Mouse (Mus musculus) kidney, adult 2 months (tissue): Measurements from ENCODE around the gene B4galt5. TPM values are rescaled to one million over a fixed set of nuclear protein-coding genes. Genes with fewer than 3 reads are reported as not detected.

Source experiments
- DNase-seq: peaks from one replicate; pipeline ENCODE4 v3.0.0; 2021
- H3K27ac ChIP-seq: fragments of 200-500 bp; 2 replicates; pipeline ENCODE4 v1.5.1; 2012; ENCODE audit warnings: low read depth, low read length, control low read depth, inconsistent platforms; ENCODE audit not compliant: insufficient read depth
- H3K27me3 ChIP-seq: fragments of 200-500 bp; replicated peaks from 2 replicates; pipeline ENCODE4 v1.6.1; 2012; ENCODE audit warnings: mild to moderate bottlenecking, moderate library complexity, low read length, inconsistent platforms; ENCODE audit not compliant: control insufficient read depth, insufficient read depth
- H3K36me3 ChIP-seq: fragments of 200-500 bp; 2 replicates; pipeline ENCODE4 v1.6.1; 2012; ENCODE audit warnings: mild to moderate bottlenecking, moderate library complexity, low read length, inconsistent platforms; ENCODE audit not compliant: control insufficient read depth, insufficient read depth
- H3K4me1 ChIP-seq: fragments of 200-500 bp; 2 replicates; pipeline ENCODE4 v1.6.1; 2011; ENCODE audit warnings: low read length; ENCODE audit not compliant: control insufficient read depth, insufficient read depth
- H3K4me3 ChIP-seq: fragments of 200-500 bp; 2 replicates; pipeline ENCODE4 v1.5.1; 2011; ENCODE audit warnings: mild to moderate bottlenecking, low read depth, low read length, control low read depth; ENCODE audit not compliant: insufficient read depth
- CTCF ChIP-seq: fragments of 200-500 bp; conservative IDR thresholded peaks from 2 replicates; pipeline ENCODE4 v1.5.1; 2011; ENCODE audit warnings: low read depth, mild to moderate bottlenecking, control low read depth, low read length, moderate library complexity, mixed read lengths; ENCODE audit not compliant: insufficient read depth, insufficient read length
- POLR2A ChIP-seq: fragments of 200-500 bp; IDR thresholded peaks from one replicate; pipeline ENCODE4 v1.6.1; 2011; ENCODE audit warnings: low read depth, low read length, control low read depth
- WGBS: fragments of 180-500 bp; shearing (Covaris S2); methylation state at CpG from one replicate; pipeline ENCODE4 v1.1.7; 2018; 5-methylcytosine and 5-hydroxymethylcytosine counted together
- polyA plus RNA-seq: library from polyadenylated mRNA; depleted of rRNA; stranded (reverse); fragments of >200 nt; gene quantifications from 2 replicates; pipeline ENCODE4 v1.2.3, GENCODE M21; 2012

Gene B4galt5
- polyA plus RNA-seq, 1 experiment = 51.5 TPM

- no peaks in the 10 kb centered on the region for H3K36me3 ChIP-seq
- 65% methylated on average over 8 of the region's 8 CpGs for WGBS
- no peaks in the 10 kb centered on the region for H3K27me3 ChIP-seq
- H3K27ac ChIP-seq = no peak overlapping the region
- no peak for TF ChIP-seq CTCF
- TF ChIP-seq POLR2A = no peak
- DNase-seq = no peak
- H3K4me3 ChIP-seq = no peak overlapping the region
- peaks cover 27% of the 10 kb centered on the region for H3K4me1 ChIP-seq
These were observed 1.2 kb upstream of the B4galt5 start for GRCm38 (mm10) chr2:167350126-167350650.

GRCm38 (mm10) chr2:167349283-167349936 lies 427 bp upstream of the B4galt5 start:
- no peaks in the 10 kb centered on the region for H3K27me3 ChIP-seq
- no peak for TF ChIP-seq CTCF
- no peak for TF ChIP-seq POLR2A
- H3K4me3 ChIP-seq = peak overlapping the region; percentile 36
- peak; percentile 99 for DNase-seq
- WGBS = 2% methylated on average over 50 of the region's 50 CpGs
- no peaks in the 10 kb centered on the region for H3K36me3 ChIP-seq
- peaks cover 29% of the 10 kb centered on the region for H3K4me1 ChIP-seq
- H3K27ac ChIP-seq = no peak overlapping the region

DNA sequence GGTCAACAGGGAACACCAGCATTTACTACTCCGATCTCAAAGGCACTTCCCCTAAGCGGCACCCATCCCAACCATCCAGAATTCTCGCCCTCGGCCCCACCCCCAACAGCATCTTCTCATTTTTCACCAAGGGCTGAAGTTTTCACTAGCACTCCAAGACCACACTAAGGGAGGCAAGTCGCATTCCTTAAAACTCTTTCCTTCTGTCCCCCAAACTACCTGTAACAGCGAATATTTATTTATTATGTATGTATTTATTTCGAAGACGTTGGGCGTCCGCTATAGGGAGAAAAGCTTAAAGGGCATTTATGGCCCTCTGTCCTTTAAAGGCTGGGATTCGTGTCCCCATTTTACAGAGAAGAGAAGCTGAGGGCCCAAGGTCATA lies 1.0 kb downstream of the B4galt5 start:
- H3K27ac ChIP-seq = peak overlapping the region; percentile 51
- peak overlapping the region; percentile 60 for H3K4me3 ChIP-seq
- H3K36me3 ChIP-seq = no peaks in the 10 kb centered on the region
- TF ChIP-seq POLR2A = no peak
- TF ChIP-seq CTCF = no peak
- H3K4me1 ChIP-seq = peaks cover 30% of the 10 kb centered on the region
- WGBS = 16% methylated on average over 11 of the region's 11 CpGs
- peak; percentile 63 for DNase-seq
- H3K27me3 ChIP-seq = no peaks in the 10 kb centered on the region

DNA sequence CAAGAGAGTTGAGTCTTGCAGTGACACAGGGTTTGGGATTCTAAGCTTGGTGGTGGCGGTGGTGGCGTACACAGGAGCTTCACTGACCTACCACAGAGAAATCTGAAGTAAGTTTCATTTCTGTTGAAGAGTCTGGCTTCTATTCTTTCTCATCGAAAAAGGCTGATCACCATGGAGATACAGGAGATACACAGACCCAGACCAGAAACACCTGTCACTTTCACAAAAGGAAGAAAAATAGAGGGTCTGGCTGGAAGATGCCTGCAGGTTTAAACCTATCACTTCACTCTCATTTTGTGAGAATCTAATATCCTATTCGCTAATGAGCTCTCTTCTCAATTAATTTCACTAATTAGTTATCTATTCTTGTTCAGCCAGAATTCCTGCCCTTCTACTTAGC lies 1.6 kb downstream of the B4galt5 start:
- DNase-seq = no peak
- Histone ChIP-seq H3K4me1 (peaks cover 26% of the 10 kb centered on the region), H3K27ac (peak overlapping the region; percentile 51; the same call in 1 of the 2 replicates), H3K4me3 (peak overlapping the region; percentile 60), H3K27me3 (no peaks in the 10 kb centered on the region), H3K36me3 (no peaks in the 10 kb centered on the region)
- TF ChIP-seq CTCF = no peak
- TF ChIP-seq POLR2A = no peak
- 63% methylated on average over 4 of the region's 4 CpGs for WGBS

- WGBS = 40% methylated on average over 7 of the region's 7 CpGs
- peaks cover 16% of the 10 kb centered on the region for H3K4me1 ChIP-seq
- peak; percentile 43 for DNase-seq
- H3K4me3 ChIP-seq = peak overlapping the region; percentile 20; the same call in 1 of the 2 replicates
- no peaks in the 10 kb centered on the region for H3K27me3 ChIP-seq
- no peaks in the 10 kb centered on the region for H3K36me3 ChIP-seq
- TF ChIP-seq POLR2A = no peak
- TF ChIP-seq CTCF = peak; percentile 18; the same call in 1 of the 2 replicates
- H3K27ac ChIP-seq = peak overlapping the region; percentile 30
These were observed 3.3 kb downstream of the B4galt5 start for GRCm38 (mm10) chr2:167345508-167346164.

- H3K27ac ChIP-seq = peak overlapping the region; percentile 30
- peaks cover 13% of the 10 kb centered on the region for H3K4me1 ChIP-seq
- TF ChIP-seq CTCF = 0 out of 2 replicates have a peak, but pooled peaks have one; percentile 25
- TF ChIP-seq POLR2A = no peak
- no peak overlapping the region for H3K4me3 ChIP-seq
- no peak for DNase-seq
- H3K27me3 ChIP-seq = no peaks in the 10 kb centered on the region
- H3K36me3 ChIP-seq = no peaks in the 10 kb centered on the region
- 25% methylated on average over 5 of the region's 5 CpGs for WGBS
These were observed 4.0 kb downstream of the B4galt5 start for GRCm38 (mm10) chr2:167344871-167345507.
